Mouse (Mus musculus) frontal cortex, postnatal 14 days (tissue): ENCODE measurements around the gene Thsd7a.

Experiments used
- DNase-seq, 2 experiments: peaks; one replicate each; pipeline ENCODE4 v3.0.0; 2022; ENCODE audit warnings: low spot score in 2 of 2

The Thsd7a gene

GRCm38 (mm10) chr6:12693239-12693638, 56.0 kb downstream of the Thsd7a start:
- DNase-seq: no peak

- DNase-seq: no peak
Measured at GRCm38 (mm10) chr6:12649633-12650032, 99.6 kb downstream of the Thsd7a start.

GRCm38 (mm10) chr6:12628637-12629246, 120.5 kb downstream of the Thsd7a start:
- DNase-seq: no peak

GRCm38 (mm10) chr6:12606638-12607246, 142.5 kb downstream of the Thsd7a start:
- no peak for DNase-seq

DNA sequence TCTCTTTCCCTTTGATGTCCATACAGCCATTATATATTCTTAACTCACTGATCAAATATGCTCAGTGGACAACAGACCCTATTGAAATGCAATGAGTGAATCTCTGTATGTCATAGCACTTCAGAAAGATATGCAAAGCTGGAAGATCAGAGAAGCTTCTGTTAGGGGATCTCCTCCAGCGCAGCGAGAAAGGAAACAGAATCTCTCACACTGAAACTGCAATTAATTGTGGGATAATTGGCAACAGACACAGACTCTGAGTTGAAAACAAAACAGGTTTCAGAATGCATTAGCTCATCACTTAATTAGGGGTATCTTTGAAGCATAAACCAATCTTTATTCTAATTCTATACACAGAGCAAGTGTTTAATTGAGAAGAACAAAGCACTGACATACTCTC, 146.3 kb downstream of the Thsd7a start:
- no peak for DNase-seq

- no peak for DNase-seq
Measured at GRCm38 (mm10) chr6:12602161-12602560, 147.0 kb downstream of the Thsd7a start.

DNA sequence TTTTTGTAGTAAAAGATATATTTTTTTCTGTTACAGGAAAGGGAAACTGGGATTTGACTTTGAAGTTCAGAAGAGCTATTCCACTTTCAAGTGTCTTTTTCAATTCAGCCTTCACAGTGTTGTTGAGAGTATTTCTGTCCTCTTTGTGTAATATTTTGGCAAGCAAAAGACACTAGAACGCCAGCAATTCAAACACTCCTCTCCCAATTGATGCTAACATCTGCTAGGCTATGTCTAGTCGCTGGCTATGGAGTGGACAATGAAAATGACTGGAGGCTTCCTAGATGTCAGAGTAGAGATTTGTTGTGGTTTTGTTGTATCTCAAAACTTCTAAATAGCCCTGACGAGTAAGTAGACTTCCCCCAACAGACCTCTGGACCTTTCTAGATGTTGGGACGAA, 164.8 kb downstream of the Thsd7a start:
- no peak for DNase-seq

DNA sequence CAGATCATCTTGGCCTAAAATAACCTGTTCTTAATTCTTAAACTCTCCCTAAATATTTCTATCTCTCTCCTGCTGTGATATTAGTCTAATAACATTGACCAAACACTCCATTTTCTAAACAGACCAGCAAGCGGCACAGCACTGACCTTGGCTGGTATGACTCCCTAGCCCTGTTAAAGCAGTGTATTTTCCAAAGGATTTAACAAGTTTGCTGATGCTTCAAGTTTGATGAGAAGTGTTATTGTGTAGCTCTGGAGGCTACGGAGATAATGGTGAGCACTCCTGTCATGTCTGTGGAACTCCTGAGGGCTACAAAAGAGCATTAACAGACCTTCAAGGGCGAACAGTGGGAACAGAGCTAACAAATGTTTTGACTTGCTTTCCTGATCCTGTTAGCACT, 168.1 kb downstream of the Thsd7a start:
- no peak for DNase-seq

GRCm38 (mm10) chr6:12575619-12576216, 173.5 kb downstream of the Thsd7a start:
- no peak for DNase-seq

GRCm38 (mm10) chr6:12572202-12572601, 177.0 kb downstream of the Thsd7a start:
- no peak for DNase-seq

DNA sequence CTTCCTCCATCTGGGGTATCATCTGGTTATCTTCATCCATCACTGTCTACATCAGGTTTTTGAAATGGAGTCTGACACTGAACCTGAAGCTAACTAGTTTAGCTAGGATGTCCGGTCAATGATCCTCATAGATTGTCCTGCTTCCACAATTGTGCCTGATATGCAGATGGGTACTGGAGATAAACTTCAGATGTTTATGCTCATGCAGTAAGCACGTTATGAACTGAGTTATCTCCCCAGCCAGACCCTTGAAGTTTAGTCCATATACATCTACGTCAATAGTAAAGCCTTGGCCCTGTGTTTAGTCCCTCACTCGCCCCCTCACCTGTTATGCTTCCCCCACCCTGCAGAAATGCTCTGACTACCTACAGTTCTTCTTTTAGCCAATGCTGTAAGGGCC, 184.1 kb downstream of the Thsd7a start:
- DNase-seq: no peak

- DNase-seq: no peak
Measured at GRCm38 (mm10) chr6:12562336-12562735, 186.9 kb downstream of the Thsd7a start.

DNA sequence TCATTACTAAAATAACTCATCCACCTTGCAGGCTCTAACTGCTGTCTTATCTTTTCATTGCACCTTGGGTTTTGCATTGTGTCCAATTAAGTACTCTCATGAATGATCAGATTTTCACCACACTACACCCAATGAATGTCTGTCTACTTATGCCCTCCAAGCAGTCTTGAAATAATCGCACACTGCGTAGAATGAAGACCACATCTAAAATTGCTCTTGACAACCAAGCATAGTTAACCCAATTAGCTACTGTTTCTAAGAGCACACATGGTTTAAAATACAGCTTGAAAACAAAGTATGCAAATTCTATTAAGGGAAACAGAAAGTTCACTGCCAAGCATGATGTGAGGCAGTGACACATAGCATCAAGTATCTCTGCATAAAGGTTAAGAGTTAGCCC, 188.7 kb downstream of the Thsd7a start:
- no peak for DNase-seq

DNA sequence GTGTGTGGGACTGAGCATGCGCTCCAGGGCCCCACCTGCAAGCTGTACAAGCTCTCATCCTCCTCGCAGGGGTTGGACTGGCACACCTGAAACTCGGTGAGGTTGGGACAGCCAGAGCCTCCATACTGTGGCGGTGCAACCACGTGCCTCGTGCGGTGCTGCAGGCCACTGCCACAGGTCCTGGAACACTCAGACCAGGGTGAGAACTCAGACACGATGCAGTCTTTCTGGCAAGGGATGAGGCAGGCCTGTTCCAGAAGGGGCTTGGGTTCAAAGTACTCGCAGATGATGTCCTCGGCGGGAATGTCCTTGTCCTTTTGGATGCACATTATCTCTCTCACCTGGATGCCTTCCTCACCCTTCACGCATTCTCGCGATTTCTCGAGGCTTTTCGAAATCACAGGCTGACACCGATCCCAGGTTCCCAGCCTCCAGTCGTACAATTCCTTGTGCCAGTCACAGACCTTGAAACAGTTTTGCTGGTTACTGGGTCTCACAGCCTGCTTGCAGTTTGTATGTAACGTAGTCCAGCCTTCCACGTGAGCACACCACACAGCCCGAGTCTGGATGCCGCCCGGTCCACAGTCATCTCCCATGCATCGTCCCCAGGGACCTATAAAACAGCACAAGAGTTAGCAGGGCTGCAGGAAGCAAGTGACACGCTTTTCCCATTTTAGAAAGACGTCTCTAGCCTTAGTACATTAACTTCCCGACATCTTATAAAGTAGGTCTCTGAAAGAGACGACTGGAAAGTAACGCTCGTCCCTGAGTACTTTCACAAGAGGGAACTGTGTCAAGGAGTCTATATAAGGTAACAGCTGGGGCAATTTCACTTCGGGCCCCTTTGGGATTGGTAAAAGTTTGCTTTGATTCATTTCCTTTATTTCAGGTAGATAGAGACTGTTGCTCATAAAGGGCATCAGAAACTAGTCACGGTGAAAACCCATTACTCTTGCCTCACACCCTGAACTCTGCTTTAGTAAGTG, 193.8 kb downstream of the Thsd7a start:
- DNase-seq: no peak

- DNase-seq: no peak
Measured at GRCm38 (mm10) chr6:12551176-12551575, 198.0 kb downstream of the Thsd7a start.

GRCm38 (mm10) chr6:12550054-12550655, 199.1 kb downstream of the Thsd7a start:
- no peak for DNase-seq

- no peak for DNase-seq
Measured at GRCm38 (mm10) chr6:12544096-12544495, 205.1 kb downstream of the Thsd7a start.

DNA sequence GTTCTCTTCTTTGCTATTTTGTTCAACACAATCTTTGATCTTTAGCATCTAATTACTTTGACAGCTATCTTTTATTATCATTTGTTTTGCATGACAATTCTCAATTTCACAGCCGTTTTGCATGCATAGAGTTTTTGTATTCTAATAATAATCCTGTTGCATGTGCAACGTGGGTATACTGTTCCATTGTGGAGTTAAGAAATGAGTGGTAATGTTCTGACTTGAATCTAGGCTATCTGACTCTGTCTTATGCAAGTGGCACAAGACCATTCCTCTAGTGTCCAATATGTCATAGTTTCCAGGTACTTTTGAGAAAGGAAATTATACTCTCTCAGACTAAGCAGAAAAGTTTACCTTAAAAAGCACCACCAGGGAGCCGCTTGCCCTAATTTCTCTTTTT, 206.7 kb downstream of the Thsd7a start:
- no peak for DNase-seq

GRCm38 (mm10) chr6:12519121-12519520, 230.1 kb downstream of the Thsd7a start:
- no peak for DNase-seq

DNA sequence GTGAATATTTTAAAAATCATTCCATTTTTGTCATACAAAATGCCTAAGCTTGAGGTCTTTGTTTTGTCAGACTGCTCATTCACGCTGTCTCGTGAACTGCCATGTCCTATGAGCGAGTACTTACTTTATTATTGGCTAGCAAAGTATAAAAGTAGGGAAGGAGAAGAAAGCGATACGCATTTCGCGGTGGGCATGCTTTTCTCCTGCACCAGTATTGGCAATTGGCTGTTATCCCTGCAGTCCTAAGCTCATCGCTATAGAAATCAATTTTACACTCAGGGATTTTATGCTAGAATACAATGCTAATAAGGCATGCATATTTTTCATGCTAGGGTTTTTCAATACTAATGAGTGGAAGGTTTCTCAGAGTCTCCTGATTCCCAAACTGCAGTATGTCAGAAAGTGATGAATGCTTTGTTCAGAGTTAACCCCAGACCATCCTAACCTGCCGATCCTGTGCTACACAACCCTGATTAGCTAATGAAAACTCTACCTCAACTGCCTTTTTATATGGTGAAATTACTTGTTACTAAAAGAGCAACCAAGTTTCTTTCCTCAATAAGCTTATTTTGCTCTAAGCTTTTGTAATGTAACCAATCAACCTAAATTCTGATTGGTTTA, 230.8 kb downstream of the Thsd7a start:
- DNase-seq: no peak

DNA sequence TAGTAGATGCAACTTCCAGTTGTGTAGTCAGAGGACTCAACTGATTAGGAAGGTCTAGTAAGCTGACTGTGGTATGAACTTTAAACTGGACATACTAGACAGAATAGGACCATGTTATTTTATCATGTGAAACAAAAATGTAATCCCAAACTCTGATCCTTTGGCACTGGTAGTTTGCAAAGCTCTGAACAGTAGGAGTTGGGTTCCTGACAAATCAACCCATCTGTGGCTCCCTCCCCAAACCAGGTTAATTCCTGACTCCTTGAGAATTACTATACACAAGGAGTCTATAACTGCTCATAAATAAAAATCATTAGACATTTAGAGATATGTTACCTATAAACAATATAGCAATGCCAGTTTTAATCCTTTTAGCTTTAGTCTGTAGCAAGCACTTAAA, 231.5 kb downstream of the Thsd7a start:
- no peak for DNase-seq
